Mouse (Mus musculus) E14TG2a.4 (cell line): ENCODE measurements around the gene Cpne4.

ENCODE experiments used
- H3K27me3 ChIP-seq: 2 replicates; pipeline ENCODE4 v1.6.1; 2014; ENCODE audit warnings: low read length, control low read depth; ENCODE audit not compliant: insufficient read depth
- H3K36me3 ChIP-seq: 2 replicates; pipeline ENCODE4 v1.6.1; 2014; ENCODE audit warnings: low read length, control low read depth; ENCODE audit not compliant: insufficient read depth
- H3K4me1 ChIP-seq: replicated peaks from 2 replicates; pipeline ENCODE4 v1.6.1; 2014; ENCODE audit warnings: low read depth, low read length, control low read depth
- H3K4me3 ChIP-seq: replicated peaks from 2 replicates; pipeline ENCODE4 v1.5.1; 2014; ENCODE audit warnings: mild to moderate bottlenecking, low read length
- H3K9me3 ChIP-seq: 2 replicates; pipeline ENCODE4 v1.6.1; 2014; ENCODE audit warnings: low read length, control low read depth
- CTCF ChIP-seq: conservative IDR thresholded peaks from 2 replicates; pipeline ENCODE4 v1.5.1; 2014; ENCODE audit warnings: low read length
- NANOG ChIP-seq: IDR thresholded peaks from 2 replicates; pipeline ENCODE4 v1.6.1; 2014; ENCODE audit warnings: borderline replicate concordance, low read length, mixed read lengths
- POU5F1 ChIP-seq: IDR thresholded peaks from 2 replicates; pipeline ENCODE4 v1.6.1; 2014; ENCODE audit warnings: low read length, borderline replicate concordance

Gene Cpne4

DNA sequence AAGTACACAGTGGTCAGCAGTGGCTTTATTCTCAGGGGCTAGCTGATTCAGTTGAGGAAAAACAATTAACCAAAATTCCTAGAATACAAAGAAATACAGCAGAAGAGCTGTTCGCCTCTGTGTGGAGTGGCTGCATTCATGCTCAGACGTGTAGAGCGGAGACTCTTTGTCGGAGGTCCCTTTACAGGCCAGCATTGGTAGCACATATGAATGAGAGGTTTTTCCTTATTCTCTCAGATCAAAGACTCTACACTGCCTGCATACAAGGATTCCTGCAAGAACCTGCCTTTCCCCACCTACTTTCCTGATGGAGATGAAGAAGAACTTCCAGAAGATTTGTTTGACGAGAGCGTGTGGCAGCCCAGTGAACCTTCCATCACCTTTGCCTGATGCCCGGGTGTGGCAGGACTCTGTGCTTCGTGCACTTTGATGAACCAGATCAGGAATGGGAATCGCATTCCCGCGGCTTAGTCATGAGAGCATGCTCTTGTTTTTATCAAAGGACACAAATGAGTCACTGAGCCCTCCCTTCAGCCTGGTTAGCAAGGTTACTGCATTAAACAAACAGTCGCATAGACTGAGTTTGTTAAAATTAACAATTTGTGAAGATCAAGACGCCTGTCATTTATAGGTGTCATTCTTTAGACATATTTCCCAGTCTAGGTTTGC lies 529.8 kb downstream of the Cpne4 start:
- H3K4me1 ChIP-seq = no peaks in the 10 kb centered on the region
- H3K36me3 ChIP-seq = peaks cover 52% of the 10 kb centered on the region
- TF ChIP-seq POU5F1 (no peak), NANOG (no peak), CTCF (no peak)
- no peaks in the 10 kb centered on the region for H3K27me3 ChIP-seq
- no peak overlapping the region for H3K4me3 ChIP-seq
- no peaks in the 10 kb centered on the region for H3K9me3 ChIP-seq

DNA sequence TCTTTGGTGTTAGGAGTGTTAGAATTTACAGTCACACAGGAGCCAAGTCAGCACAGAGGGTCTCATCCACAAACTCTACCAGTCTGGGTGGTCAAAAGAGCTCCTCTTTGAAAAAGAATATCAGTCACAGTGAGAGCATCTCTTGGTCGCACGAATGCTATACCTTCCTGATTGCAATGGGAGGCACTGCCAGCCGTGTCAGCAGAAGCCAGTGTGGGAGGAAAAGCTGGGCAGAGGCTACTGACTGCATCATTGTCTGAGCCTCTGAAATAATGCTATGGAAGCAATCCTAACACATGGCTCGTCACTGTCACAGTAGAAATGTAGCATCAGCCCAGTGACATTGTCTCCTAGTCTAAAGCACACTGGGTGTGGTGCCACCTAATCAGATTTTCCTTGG lies 531.4 kb downstream of the Cpne4 start:
- no peak for TF ChIP-seq POU5F1
- TF ChIP-seq CTCF = no peak
- no peak for TF ChIP-seq NANOG
- no peak overlapping the region for H3K4me3 ChIP-seq
- H3K9me3 ChIP-seq = no peaks in the 10 kb centered on the region
- H3K27me3 ChIP-seq = no peaks in the 10 kb centered on the region
- H3K36me3 ChIP-seq = peaks cover 36% of the 10 kb centered on the region
- no peaks in the 10 kb centered on the region for H3K4me1 ChIP-seq

DNA sequence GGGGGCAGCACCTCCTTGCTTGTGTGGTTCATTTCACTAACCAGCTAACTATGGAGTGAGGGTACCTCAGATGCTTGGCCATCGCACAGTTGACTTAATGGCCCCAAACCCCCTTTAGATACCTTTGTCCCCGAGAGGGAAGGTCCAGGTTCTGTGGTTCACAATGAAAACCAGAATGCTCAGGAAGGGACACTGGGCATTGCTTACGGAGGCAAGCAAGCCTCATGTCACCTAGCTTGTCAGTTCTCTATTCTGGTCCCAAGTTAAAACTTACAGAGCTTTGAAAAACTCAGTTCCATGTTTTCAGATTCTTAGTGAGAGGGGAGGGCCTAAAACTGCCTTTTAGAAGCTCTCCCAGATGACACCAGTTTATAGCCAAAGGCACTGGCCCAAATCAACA lies 533.2 kb downstream of the Cpne4 start:
- Histone ChIP-seq H3K4me1 (no peaks in the 10 kb centered on the region), H3K36me3 (peaks cover 21% of the 10 kb centered on the region), H3K9me3 (no peaks in the 10 kb centered on the region), H3K4me3 (no peak overlapping the region), H3K27me3 (no peaks in the 10 kb centered on the region)
- TF ChIP-seq CTCF (no peak), NANOG (no peak), POU5F1 (no peak)
